Mouse (Mus musculus): Measurements from ENCODE around the gene 4930518I15Rik. TPM values are rescaled to one million over a fixed set of nuclear protein-coding genes. Genes with fewer than 3 reads are reported as not detected.

4930518I15Rik gene
- polyA plus RNA-seq, 1 experiment: not detected

DNA sequence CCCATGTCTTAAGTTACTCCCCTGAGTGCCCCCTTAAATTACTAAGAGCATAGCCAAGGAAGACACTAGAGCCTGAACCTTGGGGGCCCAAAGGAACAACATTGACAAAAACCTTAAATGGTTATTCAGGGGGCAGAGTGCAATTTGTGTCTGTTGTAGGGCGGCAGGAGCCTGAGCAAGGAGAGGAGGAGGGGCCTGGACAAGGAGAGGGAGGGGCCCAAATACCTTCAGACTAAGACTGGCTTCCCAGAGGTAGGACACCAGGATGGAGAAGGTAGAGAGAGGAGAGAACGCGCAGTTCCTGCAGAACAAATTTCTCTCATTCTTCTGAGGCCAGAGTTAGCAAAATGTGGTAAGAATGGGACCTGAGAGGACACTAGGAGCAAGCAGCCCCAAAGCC, 42.3 kb downstream of the 4930518I15Rik start:
- TF ChIP-seq CTCF (IDR thresholded peaks at IDR 0.05; ENCODE audit: insufficient read depth, low read depth, low read length) (no peak), POLR2A (IDR thresholded peaks at IDR 0.05; ENCODE audit: insufficient read depth, low read depth, low read length) (no peak)
- Histone ChIP-seq H3K4me1 (ENCODE audit: control insufficient read depth, insufficient read depth, low read length) (no peaks in the 10 kb centered on the region), H3K27ac (ENCODE audit: insufficient read depth, low read depth, low read length) (no peak overlapping the region), H3K4me3 (ENCODE audit: insufficient read depth, low read depth, low read length) (no peak overlapping the region)
- WGBS: 82% methylated on average over 3 of the region's 3 CpGs

GRCm38 (mm10) chr2:156814893-156815292, 42.9 kb downstream of the 4930518I15Rik start:
- H3K4me1 ChIP-seq (ENCODE audit: control insufficient read depth, insufficient read depth, low read length): no peaks in the 10 kb centered on the region
- TF ChIP-seq CTCF (IDR thresholded peaks at IDR 0.05; ENCODE audit: insufficient read depth, low read depth, low read length) (no peak), POLR2A (IDR thresholded peaks at IDR 0.05; ENCODE audit: insufficient read depth, low read depth, low read length) (no peak)
- H3K4me3 ChIP-seq (ENCODE audit: insufficient read depth, low read depth, low read length): no peak overlapping the region
- no peak overlapping the region for H3K27ac ChIP-seq (ENCODE audit: insufficient read depth, low read depth, low read length)
- WGBS: 67% methylated on average over 5 of the region's 5 CpGs

GRCm38 (mm10) chr2:156814344-156814801, 43.4 kb downstream of the 4930518I15Rik start:
- TF ChIP-seq CTCF (IDR thresholded peaks at IDR 0.05; ENCODE audit: insufficient read depth, low read depth, low read length) (no peak), POLR2A (IDR thresholded peaks at IDR 0.05; ENCODE audit: insufficient read depth, low read depth, low read length) (no peak)
- no peak overlapping the region for H3K27ac ChIP-seq (ENCODE audit: insufficient read depth, low read depth, low read length)
- no peaks in the 10 kb centered on the region for H3K4me1 ChIP-seq (ENCODE audit: control insufficient read depth, insufficient read depth, low read length)
- WGBS: 41% methylated on average over 8 of the region's 8 CpGs
- H3K4me3 ChIP-seq (ENCODE audit: insufficient read depth, low read depth, low read length): no peak overlapping the region

GRCm38 (mm10) chr2:156811556-156811955, 46.2 kb downstream of the 4930518I15Rik start:
- Histone ChIP-seq H3K27ac (ENCODE audit: insufficient read depth, low read depth, low read length) (no peak overlapping the region), H3K4me1 (ENCODE audit: control insufficient read depth, insufficient read depth, low read length) (no peaks in the 10 kb centered on the region), H3K4me3 (ENCODE audit: insufficient read depth, low read depth, low read length) (no peak overlapping the region)
- WGBS: 77% methylated on average over 5 of the region's 5 CpGs
- no peak for TF ChIP-seq CTCF (IDR thresholded peaks at IDR 0.05; ENCODE audit: insufficient read depth, low read depth, low read length)

GRCm38 (mm10) chr2:156810716-156811115, 47.0 kb downstream of the 4930518I15Rik start:
- 96% methylated on average over 10 of the region's 10 CpGs for WGBS
- Histone ChIP-seq H3K4me1 (ENCODE audit: control insufficient read depth, insufficient read depth, low read length) (no peaks in the 10 kb centered on the region), H3K27ac (ENCODE audit: insufficient read depth, low read depth, low read length) (no peak overlapping the region), H3K4me3 (ENCODE audit: insufficient read depth, low read depth, low read length) (no peak overlapping the region)
- TF ChIP-seq POLR2A (IDR thresholded peaks at IDR 0.05; ENCODE audit: insufficient read depth, low read depth, low read length) (no peak), CTCF (IDR thresholded peaks at IDR 0.05; ENCODE audit: insufficient read depth, low read depth, low read length) (no peak)

DNA sequence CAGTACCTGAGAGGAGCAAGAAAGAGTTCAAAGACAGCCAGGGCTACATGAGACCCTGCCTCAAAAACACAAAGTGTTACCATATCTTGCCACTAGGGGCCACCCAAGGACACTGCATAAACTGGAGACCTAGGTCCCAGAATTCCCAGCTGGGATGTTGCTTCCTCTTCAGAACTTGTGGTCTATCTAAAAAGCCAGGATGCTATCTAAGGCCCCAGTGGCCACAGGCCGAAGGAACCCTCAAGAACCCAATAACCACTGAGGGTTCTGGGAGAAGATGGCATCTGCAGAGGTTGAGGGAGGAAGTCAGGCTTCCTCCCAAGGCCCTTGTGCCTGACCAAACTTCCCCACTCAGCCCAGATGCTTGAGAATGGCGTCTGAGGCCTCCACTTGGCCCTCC, 48.2 kb downstream of the 4930518I15Rik start:
- Histone ChIP-seq H3K4me3 (ENCODE audit: insufficient read depth, low read depth, low read length) (no peak overlapping the region), H3K4me1 (ENCODE audit: control insufficient read depth, insufficient read depth, low read length) (no peaks in the 10 kb centered on the region), H3K27ac (ENCODE audit: insufficient read depth, low read depth, low read length) (no peak overlapping the region)
- WGBS: 41% methylated on average over 2 of the region's 2 CpGs
- TF ChIP-seq CTCF (IDR thresholded peaks at IDR 0.05; ENCODE audit: insufficient read depth, low read depth, low read length): 0 out of 2 replicates have a peak, but pooled peaks have one; percentile 25
- TF ChIP-seq POLR2A (IDR thresholded peaks at IDR 0.05; ENCODE audit: insufficient read depth, low read depth, low read length): no peak

- Histone ChIP-seq H3K4me3 (ENCODE audit: insufficient read depth, low read depth, low read length) (no peak overlapping the region), H3K4me1 (ENCODE audit: control insufficient read depth, insufficient read depth, low read length) (0 out of 2 replicates have a peak, but pooled peaks cover 3% of the 10 kb centered on the region), H3K27ac (ENCODE audit: insufficient read depth, low read depth, low read length) (no peak overlapping the region)
- WGBS: 77% methylated on average over 6 of the region's 6 CpGs
- TF ChIP-seq CTCF (IDR thresholded peaks at IDR 0.05; ENCODE audit: insufficient read depth, low read depth, low read length) (no peak), POLR2A (IDR thresholded peaks at IDR 0.05; ENCODE audit: insufficient read depth, low read depth, low read length) (no peak)
These were observed 50.9 kb downstream of the 4930518I15Rik start for GRCm38 (mm10) chr2:156806886-156807285.

Other genes with a start within 250 kb of the 4930518I15Rik start
- gene Dlgap4, start 244.2 kb downstream of the 4930518I15Rik start, polyA plus RNA-seq (2012; ENCODE audit: insufficient read depth, insufficient read length, low replicate concordance, missing spikeins): not detected in 2 replicates
- gene Myl9, start 82.5 kb downstream of the 4930518I15Rik start, polyA plus RNA-seq (2012; ENCODE audit: insufficient read depth, insufficient read length, low replicate concordance, missing spikeins): not detected in 2 replicates
- gene Tgif2, start 17.9 kb downstream of the 4930518I15Rik start, polyA plus RNA-seq (2012; ENCODE audit: insufficient read depth, insufficient read length, low replicate concordance, missing spikeins): not detected in 2 replicates
- gene Rab5if, start 5.2 kb upstream of the 4930518I15Rik start, polyA plus RNA-seq (2012; ENCODE audit: insufficient read depth, insufficient read length, low replicate concordance, missing spikeins): not detected in 2 replicates
- not detected in 2 replicates for gene Sla2, start 29.2 kb upstream of the 4930518I15Rik start, polyA plus RNA-seq (2012; ENCODE audit: insufficient read depth, insufficient read length, low replicate concordance, missing spikeins)
- 187 and 436 TPM in 2 replicates for gene Ndrg3, start 134.1 kb upstream of the 4930518I15Rik start, polyA plus RNA-seq (2012; ENCODE audit: insufficient read depth, insufficient read length, low replicate concordance, missing spikeins)
- not detected in 2 replicates for gene Dsn1, start 149.2 kb upstream of the 4930518I15Rik start, polyA plus RNA-seq (2012; ENCODE audit: insufficient read depth, insufficient read length, low replicate concordance, missing spikeins)
- gene Soga1, start 221.3 kb upstream of the 4930518I15Rik start, polyA plus RNA-seq (2012; ENCODE audit: insufficient read depth, insufficient read length, low replicate concordance, missing spikeins): not detected in 2 replicates
- not detected in 2 replicates for gene Tldc2, start 229.1 kb upstream of the 4930518I15Rik start, polyA plus RNA-seq (2012; ENCODE audit: insufficient read depth, insufficient read length, low replicate concordance, missing spikeins)

All from olfactory bulb, adult 2 months (tissue).